Mouse (Mus musculus): ENCODE data around the gene 1700012B07Rik.

DNA sequence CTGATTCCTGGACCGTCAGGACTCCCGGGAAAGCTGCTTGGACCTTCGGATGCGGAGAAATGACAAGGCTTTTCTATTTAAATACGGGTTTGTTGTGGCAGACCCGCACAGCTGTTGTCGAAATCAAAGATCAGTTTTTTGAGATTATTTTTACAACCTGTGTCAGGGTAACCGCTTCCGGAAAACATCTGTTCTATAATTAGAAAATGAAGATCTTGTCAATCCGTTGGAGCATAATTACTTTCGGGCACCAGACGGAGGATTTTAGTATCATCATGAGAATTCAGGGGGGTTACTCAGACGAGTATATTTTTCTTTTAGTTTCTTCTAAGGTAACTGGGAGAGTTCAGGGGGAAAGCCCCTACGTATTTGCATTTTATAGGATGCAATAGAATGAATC lies 57.7 kb downstream of the 1700012B07Rik start:
- no peak for TF ChIP-seq POLR2A (IDR thresholded peaks at IDR 0.05; ENCODE audit: borderline replicate concordance, low read depth, low read length)
- no peak for TF ChIP-seq CTCF (IDR thresholded peaks at IDR 0.05; ENCODE audit: low read depth, low read length)
